Mouse (Mus musculus): Measurements from ENCODE around the gene Camk1.

- TF ChIP-seq CTCF (IDR thresholded peaks at IDR 0.05; ENCODE audit: low read depth, low read length) (no peak), POLR2A (IDR thresholded peaks at IDR 0.05; ENCODE audit: extremely low read depth, insufficient read depth, low read length) (no peak)
These were observed 24.8 kb upstream of the Camk1 start for GRCm38 (mm10) chr6:113368577-113368976.

Measured in liver, adult 2 months (tissue).